Mouse (Mus musculus): ENCODE measurements around the gene Rab13.

GRCm38 (mm10) chr3:90270784-90271183, 57.3 kb downstream of the Rab13 start:
- TF ChIP-seq CTCF (IDR thresholded peaks at IDR 0.05; ENCODE audit: borderline replicate concordance, insufficient read depth, low read depth, low read length), result no peak
- TF ChIP-seq POLR2A (IDR thresholded peaks at IDR 0.05; ENCODE audit: borderline replicate concordance, insufficient read depth, low read length), result no peak
